ENCODE assay signal across 14 mouse cellular contexts in genomic region chr4:99163001-99163400, GRCm38 (mm10). TPM values are rescaled to one million over a fixed set of nuclear protein-coding genes. Genes with fewer than 3 reads are reported as not detected.
A peak's percentile ranks its signal among the peaks of the same experiment; 100 is the strongest.
DNase-seq lines count a peak whose midpoint lies in the region; ATAC-seq and TF ChIP-seq lines count a peak whose summit lies in the region.
"Had no signal": no experiment of that assay in that cellular context is flagged by ENCODE, and none has a peak within 500 bp of the region (broad histone marks: within the 10 kb centered on the region; RNA-seq: fewer than 3 reads in every experiment).

No protein-coding gene starts in this region.

- H3K9me3 ChIP-seq in heart, embryonic 13.5 days: no peaks in the 10 kb centered on the region
- no peaks in the 10 kb centered on the region for H3K9me3 ChIP-seq in heart, embryonic 10.5 days
- H3K9me3 ChIP-seq in lung, postnatal 0 days (ENCODE audit: low read length): no peaks in the 10 kb centered on the region
- H3K9me3 ChIP-seq in intestine, embryonic 15.5 days: no peaks in the 10 kb centered on the region
- H3K9me3 ChIP-seq: embryonic facial prominence, embryonic 13.5 days; liver, embryonic 15.5 days had no signal

- no peak overlapping the region for H3K4me3 ChIP-seq in heart, embryonic 13.5 days
- no peak overlapping the region for H3K4me3 ChIP-seq in heart, embryonic 10.5 days
- H3K4me3 ChIP-seq in lung, postnatal 0 days (ENCODE audit: low read depth, low read length): 0 out of 2 replicates have a peak overlapping the region, but pooled peaks have one; percentile 2
- no peak overlapping the region for H3K4me3 ChIP-seq in intestine, embryonic 15.5 days (replicated peaks)
- H3K4me3 ChIP-seq: embryonic facial prominence, embryonic 13.5 days; liver, embryonic 15.5 days had no signal

- no peaks in the 10 kb centered on the region for H3K36me3 ChIP-seq in heart, embryonic 13.5 days
- no peaks in the 10 kb centered on the region for H3K36me3 ChIP-seq in heart, embryonic 10.5 days
- H3K36me3 ChIP-seq in lung, postnatal 0 days (ENCODE audit: insufficient read depth, low read length): no peaks in the 10 kb centered on the region
- no peaks in the 10 kb centered on the region for H3K36me3 ChIP-seq in intestine, embryonic 15.5 days
- H3K36me3 ChIP-seq: embryonic facial prominence, embryonic 13.5 days; liver, embryonic 15.5 days had no signal

- no peak overlapping the region for H3K9ac ChIP-seq in heart, embryonic 13.5 days
- no peak overlapping the region for H3K9ac ChIP-seq in lung, postnatal 0 days (replicated peaks; ENCODE audit: low read depth)
- H3K9ac ChIP-seq in intestine, embryonic 15.5 days: no peak overlapping the region
- H3K9ac ChIP-seq: embryonic facial prominence, embryonic 13.5 days; liver, embryonic 15.5 days had no signal

- H3K4me2 ChIP-seq in heart, embryonic 13.5 days: peak overlapping the region; percentile 22; the same call in 1 of the 2 replicates
- H3K4me2 ChIP-seq in lung, postnatal 0 days (replicated peaks; ENCODE audit: low read depth, low read length): peak overlapping the region; percentile 29; the same call in 1 of the 2 replicates
- H3K4me2 ChIP-seq in intestine, embryonic 15.5 days (replicated peaks): peak overlapping the region; percentile 30
- H3K4me2 ChIP-seq: embryonic facial prominence, embryonic 13.5 days; liver, embryonic 15.5 days had no signal

- H3K4me1 ChIP-seq in heart, embryonic 13.5 days: peaks cover 16% of the 10 kb centered on the region
- no peaks in the 10 kb centered on the region for H3K4me1 ChIP-seq in heart, embryonic 10.5 days
- no peaks in the 10 kb centered on the region; the same call in 1 of the 2 replicates for H3K4me1 ChIP-seq in lung, postnatal 0 days (ENCODE audit: insufficient read depth, low read depth, low read length)
- H3K4me1 ChIP-seq in intestine, embryonic 15.5 days (replicated peaks): peaks cover 10% of the 10 kb centered on the region; the same call in 1 of the 2 replicates
- H3K4me1 ChIP-seq: liver, embryonic 15.5 days had no signal

- TF ChIP-seq EP300 in lung, postnatal 0 days (IDR thresholded peaks at IDR 0.05): no peak

- DNase-seq in heart, embryonic 10.5 days (ENCODE audit: low spot score): no peak
- DNase-seq in lung, postnatal 0 days (ENCODE audit: low spot score): no peak
- no peak for DNase-seq in lung, adult 18-20 months
- DNase-seq in layer of hippocampus, postnatal 36 days: no peak
- DNase-seq: cerebellum, adult 18-20 months; right cerebral cortex, postnatal 4 days; thymus, postnatal 4 days had no signal

- 0 out of 2 replicates have a peak, but pooled peaks cover 3% of the 10 kb centered on the region for H3K27me3 ChIP-seq in heart, embryonic 13.5 days (replicated peaks)
- no peaks in the 10 kb centered on the region for H3K27me3 ChIP-seq in heart, embryonic 10.5 days (ENCODE audit: insufficient read depth, poor library complexity, severe bottlenecking)
- no peaks in the 10 kb centered on the region for H3K27me3 ChIP-seq in lung, postnatal 0 days (replicated peaks; ENCODE audit: insufficient read depth, low read length)
- no peaks in the 10 kb centered on the region for H3K27me3 ChIP-seq in intestine, embryonic 15.5 days (replicated peaks)
- H3K27me3 ChIP-seq: embryonic facial prominence, embryonic 13.5 days had no signal

- H3K27ac ChIP-seq in heart, embryonic 13.5 days (replicated peaks): no peak overlapping the region
- H3K27ac ChIP-seq in heart, embryonic 10.5 days: no peak overlapping the region
- H3K27ac ChIP-seq in lung, postnatal 0 days (ENCODE audit: low read length): no peak overlapping the region
- no peak overlapping the region for H3K27ac ChIP-seq in intestine, embryonic 15.5 days
- H3K27ac ChIP-seq: embryonic facial prominence, embryonic 13.5 days; liver, embryonic 15.5 days had no signal

- TF ChIP-seq CTCF in lung, postnatal 0 days (IDR thresholded peaks at IDR 0.05): no peak

- WGBS in heart, embryonic 13.5 days: 50% methylated on average over 9 of the region's 9 CpGs
- 61% methylated on average over 9 of the region's 9 CpGs for WGBS in heart, embryonic 10.5 days
- 46% methylated on average over 9 of the region's 9 CpGs for WGBS in lung, postnatal 0 days
- whole genome bisulfite sequencing in intestine, embryonic 15.5 days: 38% methylated on average over 9 of the region's 9 CpGs

- ATAC-seq in heart, embryonic 13.5 days (ENCODE audit: extremely low read depth, insufficient number of reproducible peaks, low FRiP score, low TSS enrichment): no peak
- ATAC-seq in lung, postnatal 0 days: no peak
- ATAC-seq in intestine, embryonic 15.5 days: peak; percentile 52; the same call in 1 of the 2 replicates
- ATAC-seq in megakaryocyte-erythroid progenitor cell, adult 5-6 weeks (replicated peaks; ENCODE audit: low FRiP score, low TSS enrichment, poor library complexity, severe bottlenecking): no peak
- ATAC-seq: forebrain, embryonic 14.5 days; inflammation-experienced regulatory T-cells, adult 6 months had no signal

RNA-seq across cellular contexts. Expression of gene Atg4c, which starts 30.7 kb away (rescaled TPM):
- 8.4 and 8.5 TPM in 2 replicates for polyA plus RNA-seq in heart, embryonic 13.5 days (2015; fragmentation: Nextera tagmentation; extraction: Ambion mirVana)
- 10.9 and 11.7 TPM in 2 replicates for polyA plus RNA-seq in heart, embryonic 10.5 days (2016; fragmentation: Nextera tagmentation; extraction: Ambion mirVana)
- 8.1 and 8.9 TPM in 2 replicates for polyA plus RNA-seq in lung, postnatal 0 days (2015; fragmentation: Nextera tagmentation; extraction: Ambion mirVana)
- polyA plus RNA-seq in intestine, embryonic 15.5 days (2015; fragmentation: Nextera tagmentation; extraction: Ambion mirVana): 14.4 and 14.6 TPM in 2 replicates
- total RNA-seq in layer of hippocampus, postnatal 36 days (2021): 10 to 100 TPM; 40.6 to 41.7 TPM
- 10.2 and 22.9 TPM in 2 replicates for total RNA-seq in megakaryocyte-erythroid progenitor cell, adult 5-6 weeks (2014; fragmentation: Nextera tagmentation)
- total RNA-seq in megakaryocyte-erythroid progenitor cell, adult 5-6 weeks (2017): 3.4 and 4.7 TPM in 2 replicates

RNA-seq across cellular contexts. Expression of gene Dock7, which starts 42.3 kb away (rescaled TPM):
- polyA plus RNA-seq in heart, embryonic 13.5 days (2015; fragmentation: Nextera tagmentation; extraction: Ambion mirVana): 23.1 and 24.5 TPM in 2 replicates
- polyA plus RNA-seq in heart, embryonic 10.5 days (2016; fragmentation: Nextera tagmentation; extraction: Ambion mirVana): 41.3 and 46.6 TPM in 2 replicates
- polyA plus RNA-seq in lung, postnatal 0 days (2015; fragmentation: Nextera tagmentation; extraction: Ambion mirVana): 20.1 and 23.0 TPM in 2 replicates
- polyA plus RNA-seq in intestine, embryonic 15.5 days (2015; fragmentation: Nextera tagmentation; extraction: Ambion mirVana): 41.6 and 42.2 TPM in 2 replicates
- total RNA-seq in layer of hippocampus, postnatal 36 days (2021): 10 to 100 TPM; 33.4 to 35.9 TPM
- total RNA-seq in megakaryocyte-erythroid progenitor cell, adult 5-6 weeks (2014; fragmentation: Nextera tagmentation): 40.5 and 58.3 TPM in 2 replicates
- 44.3 and 71.8 TPM in 2 replicates for total RNA-seq in megakaryocyte-erythroid progenitor cell, adult 5-6 weeks (2017)
